Mouse (Mus musculus) erythroblast, adult 5-6 weeks (primary cell): ENCODE measurements around the gene Brd3os. TPM values are rescaled to one million over a fixed set of nuclear protein-coding genes. Genes with fewer than 3 reads are reported as not detected.

Source experiments
- ATAC-seq: replicated peaks from 2 replicates; pipeline ENCODE4 v1.8.0; 2016; ENCODE audit warnings: moderate number of reproducible peaks, mild to moderate bottlenecking, moderate TSS enrichment, inconsistent platforms; ENCODE audit not compliant: poor library complexity, low FRiP score, severe bottlenecking
- total RNA-seq, 2 experiments: library from RNA; stranded (forward) in 1 of 2; stranded (reverse) in 1 of 2; fragments of 150-400 nt in 1 of 2; fragments of 200-764, 138-1000 nt in 1 of 2; gene quantifications; 2 replicates each; pipeline versions ENCODE4 v1.2.3 to v1.2.4; 2015 to 2017; ENCODE audit warnings: low replicate concordance in 2 of 2

Brd3os gene
- total RNA-seq, 2 experiments from 2014 or later: not detected

DNA sequence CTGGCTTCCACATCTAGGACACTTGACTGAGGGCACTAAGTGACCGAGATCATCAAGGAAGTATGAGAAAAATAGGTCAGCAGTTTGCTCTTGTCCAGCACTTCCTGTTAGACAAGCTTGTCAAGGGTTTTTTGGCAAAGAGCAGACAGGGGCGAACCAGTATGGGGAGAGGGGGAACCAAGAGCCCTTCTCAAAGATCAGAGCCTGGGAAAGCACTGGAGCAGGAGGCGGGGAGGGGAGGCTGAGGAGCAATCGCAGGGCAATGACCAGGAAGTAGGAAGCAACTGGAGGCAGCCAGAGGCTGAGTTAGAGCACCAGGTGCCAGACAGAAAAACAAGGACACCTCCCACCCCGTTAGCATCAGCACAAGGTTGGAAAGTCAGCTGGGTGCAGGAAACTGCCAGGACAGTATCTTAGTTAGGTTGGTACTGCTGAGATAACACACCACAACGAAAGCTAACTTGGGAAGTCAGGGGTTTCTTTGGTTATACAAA, 23.5 kb upstream of the Brd3os start:
- ATAC-seq: no peak

GRCm38 (mm10) chr2:27421293-27422068, 20.6 kb upstream of the Brd3os start:
- ATAC-seq: no peak

DNA sequence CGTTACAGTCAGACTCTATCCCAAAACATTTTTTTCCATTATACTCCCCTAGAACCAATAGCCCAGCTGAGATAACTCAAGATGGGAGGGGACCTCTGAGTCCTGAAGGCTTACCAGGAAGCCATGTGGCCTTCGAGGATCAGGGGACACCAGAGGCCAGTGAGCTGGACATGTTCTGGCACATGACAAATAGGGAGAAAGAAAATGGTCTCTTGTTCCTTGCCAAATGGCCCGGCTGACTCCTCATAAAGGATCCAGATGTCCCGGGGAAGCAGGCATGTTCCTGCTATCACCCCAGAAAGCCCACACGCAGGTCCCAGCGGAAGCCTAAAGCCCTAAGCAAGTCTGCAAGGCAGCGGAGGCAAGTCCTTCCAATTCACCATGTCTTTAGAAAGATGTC, 18.5 kb upstream of the Brd3os start:
- ATAC-seq: no peak

DNA sequence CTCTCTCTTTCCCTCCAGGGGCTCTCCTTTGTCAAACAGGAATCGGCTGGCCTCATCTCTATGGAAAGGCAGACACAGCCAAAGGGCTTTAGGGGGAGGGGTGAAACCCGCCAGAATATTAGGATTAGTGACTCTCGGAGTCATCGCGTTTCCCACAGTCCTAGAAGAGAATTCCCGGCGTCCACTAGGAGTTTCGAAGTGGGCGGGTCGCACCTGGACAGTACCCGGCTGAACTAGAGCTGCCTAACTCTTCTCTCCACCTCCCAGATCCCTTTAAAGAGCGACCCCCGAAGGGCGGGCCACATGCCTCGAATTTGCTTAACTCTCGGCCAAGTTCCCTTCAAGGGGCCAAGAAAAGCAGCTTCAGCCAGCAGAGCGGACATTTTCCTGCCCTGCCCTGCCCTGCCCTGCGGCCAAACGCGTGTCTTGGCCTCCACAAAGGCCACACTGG, 16.9 kb upstream of the Brd3os start:
- no peak for ATAC-seq

GRCm38 (mm10) chr2:27425751-27426405, 16.2 kb upstream of the Brd3os start:
- ATAC-seq: no peak

DNA sequence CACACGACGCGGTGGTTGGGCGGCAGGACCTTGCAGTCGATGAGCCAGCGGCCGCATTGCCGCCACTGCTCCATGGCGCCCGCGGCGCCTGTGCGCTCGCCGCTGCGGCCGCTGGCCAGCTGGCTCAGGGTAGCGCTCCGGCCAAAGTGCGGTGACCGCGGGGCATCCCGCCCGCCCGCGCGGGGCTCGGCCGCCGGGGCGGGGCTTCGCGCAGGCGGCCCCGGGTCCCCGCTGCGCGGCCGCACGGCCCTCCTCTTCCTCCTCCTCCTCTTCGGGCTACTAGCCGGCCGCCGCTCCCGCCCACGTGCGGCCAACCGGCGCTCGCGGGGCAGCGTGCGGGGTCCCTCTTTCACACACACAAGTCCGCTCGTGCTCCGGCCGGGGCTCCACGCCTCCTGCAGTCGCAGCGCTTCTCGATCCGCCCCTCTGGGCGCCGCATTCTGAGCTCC, 15.7 kb upstream of the Brd3os start:
- ATAC-seq: no peak

- ATAC-seq: peak; percentile 87
These were observed 15.2 kb upstream of the Brd3os start, which contains the start of gene Vav2 for GRCm38 (mm10) chr2:27426855-27427457. Vav2 (minus strand) TSS chr2:27427033.

- peak; percentile 50 for ATAC-seq
These were observed 14.1 kb upstream of the Brd3os start for GRCm38 (mm10) chr2:27428071-27428470.

DNA sequence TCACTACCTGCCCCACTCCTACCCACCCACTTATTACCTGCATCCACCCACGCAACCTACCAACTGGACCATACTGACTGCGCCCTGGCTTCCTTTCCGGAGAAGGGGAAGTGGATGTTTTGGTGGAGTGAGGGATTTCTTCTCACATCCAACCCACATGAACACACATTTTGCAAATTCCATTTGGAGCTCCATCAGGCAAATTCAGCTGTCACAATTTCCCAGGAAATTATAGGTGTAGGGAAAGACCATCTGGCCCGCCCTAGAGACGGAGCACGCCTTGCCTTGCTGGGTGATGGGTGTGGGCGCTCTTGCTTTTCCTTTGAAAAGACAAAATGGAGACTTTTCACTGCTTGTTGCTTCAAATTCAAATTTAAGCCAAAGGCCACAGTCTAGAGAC, 11.5 kb upstream of the Brd3os start:
- no peak for ATAC-seq

- ATAC-seq: no peak
These were observed 9.5 kb upstream of the Brd3os start for GRCm38 (mm10) chr2:27432599-27432998.

DNA sequence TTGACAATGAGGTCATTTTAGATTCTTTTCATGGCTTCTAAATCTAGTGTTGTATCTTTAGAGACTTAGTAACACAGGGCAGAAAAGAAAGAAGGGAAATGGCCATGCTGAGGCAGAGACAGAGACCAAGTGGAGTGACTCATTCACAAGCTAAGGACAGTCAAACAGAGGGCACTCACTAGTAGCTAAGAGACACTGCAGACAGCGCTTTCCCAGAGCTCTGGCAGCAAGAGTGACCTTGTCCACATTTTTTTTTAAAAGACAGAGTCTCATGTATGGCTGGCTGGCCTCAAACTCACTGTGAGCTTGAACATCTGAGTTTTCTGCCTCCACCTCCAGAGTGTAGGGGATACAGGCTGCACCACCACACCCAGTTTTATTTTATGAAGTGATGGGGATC, 4.2 kb upstream of the Brd3os start:
- ATAC-seq: no peak

- 0 out of 2 replicates have a peak, but pooled peaks have one; percentile 41 for ATAC-seq
These were observed 3.8 kb upstream of the Brd3os start for GRCm38 (mm10) chr2:27438281-27438680.

- ATAC-seq: 0 out of 2 replicates have a peak, but pooled peaks have one; percentile 24
These were observed 755 bp downstream of the Brd3os start for GRCm38 (mm10) chr2:27442708-27443449.

DNA sequence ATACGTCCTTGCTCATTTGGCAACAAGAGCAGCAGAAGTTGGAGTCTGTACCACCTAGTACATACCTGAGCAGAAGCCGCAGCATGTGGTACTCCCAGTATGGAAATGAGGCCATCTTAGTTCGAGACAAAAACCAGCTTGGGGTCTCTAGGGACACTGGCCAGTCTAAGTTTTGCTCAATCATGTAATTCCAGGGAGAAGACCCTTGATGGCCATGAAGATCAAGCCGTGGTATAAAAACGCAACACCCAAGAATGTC, 1.3 kb downstream of the Brd3os start:
- no peak for ATAC-seq

DNA sequence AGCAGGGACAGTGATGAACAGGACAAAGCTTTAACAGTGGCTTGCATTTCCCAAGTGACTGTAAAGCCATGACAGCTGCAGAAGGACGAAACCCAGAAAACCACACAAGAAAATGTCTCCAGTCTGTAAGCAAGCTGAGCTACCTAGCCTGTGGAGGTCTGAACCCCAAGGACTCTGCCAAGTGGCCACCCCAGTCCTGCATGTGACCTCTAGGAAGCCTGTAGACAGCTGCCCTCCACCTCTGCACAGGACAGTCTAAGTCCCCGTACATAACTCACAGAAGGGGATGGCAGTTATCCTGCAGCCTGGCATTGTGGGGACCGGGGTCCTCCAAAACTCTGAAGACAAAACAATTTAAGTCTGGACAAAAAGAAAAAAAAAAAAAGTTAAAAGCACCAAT, 3.8 kb downstream of the Brd3os start:
- ATAC-seq: no peak

- ATAC-seq: no peak
These were observed 4.7 kb downstream of the Brd3os start for GRCm38 (mm10) chr2:27446812-27447211.

DNA sequence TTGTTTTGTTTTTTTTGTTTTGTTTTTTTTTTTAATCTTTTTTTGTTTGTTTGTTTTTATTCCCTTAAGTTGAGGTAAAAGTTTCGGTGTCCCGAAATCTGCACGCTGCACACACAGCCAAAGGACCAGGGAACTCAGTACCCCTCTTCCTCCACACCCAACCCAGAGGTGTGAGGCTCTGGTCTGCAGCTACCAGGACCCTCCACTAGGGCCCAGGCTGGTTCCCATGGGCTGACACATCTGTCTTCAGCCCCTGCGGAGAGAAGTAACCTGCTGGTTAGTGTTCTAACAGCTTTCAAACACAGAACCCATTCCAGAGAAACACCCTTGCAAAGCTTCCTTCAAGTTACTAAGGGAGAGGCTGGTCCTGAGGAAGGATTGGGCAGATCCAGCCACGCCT, 5.7 kb downstream of the Brd3os start:
- no peak for ATAC-seq

- ATAC-seq: no peak
These were observed 8.1 kb downstream of the Brd3os start for GRCm38 (mm10) chr2:27450226-27450625.

- ATAC-seq: no peak
These were observed 17.6 kb downstream of the Brd3os start for GRCm38 (mm10) chr2:27459735-27460134.

- ATAC-seq: no peak
These were observed 18.0 kb downstream of the Brd3os start for GRCm38 (mm10) chr2:27460163-27460562.
